Mouse (Mus musculus) macrophage (primary cell): ENCODE results near the gene Gm5678. TPM values are rescaled to one million over a fixed set of nuclear protein-coding genes. Genes with fewer than 3 reads are reported as not detected.
A peak's percentile ranks its signal among the peaks of the same experiment; 100 is the strongest.
"Not testable (repeated sequence)": the region's sequence is repeated elsewhere in the genome, so short reads cannot be mapped to it uniquely, and the experiment has no call there.

ENCODE experiments used
- H3K27ac ChIP-seq: fragments of 350-480 bp; formaldehyde crosslinking; 2 replicates; pipeline ENCODE4 v1.9.0; 2021
- H3K36me3 ChIP-seq: fragments of 350-480 bp; formaldehyde crosslinking; 2 replicates; pipeline ENCODE4 v1.9.0; 2021; ENCODE audit errors: inconsistent target
- H3K4me3 ChIP-seq: fragments of 350-480 bp; formaldehyde crosslinking; 2 replicates; pipeline ENCODE4 v1.9.0; 2021; ENCODE audit errors: inconsistent target
- H3K79me2 ChIP-seq: fragments of 350-480 bp; formaldehyde crosslinking; 2 replicates; pipeline ENCODE4 v1.9.0; 2021; ENCODE audit errors: inconsistent target
- WGBS: methylation state at CpG from one replicate; pipeline ENCODE4 v1.1.7; 2026; ENCODE audit warnings: inconsistent platforms; ENCODE audit not compliant: missing documents; 5-methylcytosine and 5-hydroxymethylcytosine counted together
- polyA plus RNA-seq: library from polyadenylated mRNA; stranded (reverse); fragments of 250-400 nt; gene quantifications from 3 replicates; pipeline ENCODE4 v1.2.4, GENCODE M21; 2018; ENCODE audit warnings: inconsistent platforms

Gm5678 gene
- polyA plus RNA-seq, 1 experiment from 2014 or later = not detected

DNA sequence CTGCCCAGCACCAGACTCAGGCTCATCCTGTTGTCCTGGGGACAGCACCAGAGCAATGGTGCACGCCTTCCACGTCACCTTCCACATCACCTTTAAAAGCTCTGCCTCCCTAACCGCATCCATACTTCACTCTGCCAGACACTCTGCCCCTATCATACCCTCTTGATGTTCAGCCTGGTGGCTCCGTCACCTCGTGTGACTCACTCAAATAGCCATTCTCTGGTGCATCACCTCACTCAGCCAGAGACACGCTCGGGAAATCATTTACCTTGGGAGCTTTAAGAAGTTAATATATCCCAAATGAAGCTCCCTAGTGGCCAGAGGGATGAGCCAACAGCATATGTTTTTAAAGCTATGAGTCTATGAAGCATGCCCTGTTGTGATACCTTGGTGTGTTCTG lies 31.1 kb upstream of the Gm5678 start:
- WGBS = 96% methylated on average over 7 of the region's 7 CpGs
- no peaks in the 10 kb centered on the region; the same call in 1 of the 2 replicates for H3K36me3 ChIP-seq
- no peak overlapping the region for H3K4me3 ChIP-seq

DNA sequence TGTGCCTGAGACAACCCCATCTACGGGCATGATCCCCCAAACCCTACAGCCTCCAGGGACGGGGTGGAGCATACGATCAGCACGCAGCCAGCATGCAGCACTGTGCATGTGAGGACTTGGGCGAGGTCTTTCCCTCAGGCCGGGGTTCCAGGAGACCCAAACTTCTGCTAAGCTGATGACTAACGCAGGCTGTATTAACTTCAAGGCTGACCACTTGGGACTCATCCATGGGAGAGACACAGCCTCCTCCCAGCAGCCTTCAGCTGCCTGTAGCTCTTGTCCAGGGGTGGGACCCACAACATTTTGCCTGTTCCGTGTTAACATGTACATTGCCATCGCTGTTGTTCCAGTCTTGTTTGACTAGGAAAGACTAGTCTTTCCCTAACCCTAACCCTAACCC lies 30.3 kb upstream of the Gm5678 start:
- Histone ChIP-seq H3K79me2 (no peaks in the 10 kb centered on the region), H3K36me3 (no peaks in the 10 kb centered on the region; the same call in 1 of the 2 replicates), H3K4me3 (no peak overlapping the region), H3K27ac (no peak overlapping the region)
- WGBS = 91% methylated on average over 9 of the region's 9 CpGs

More for the DNA sequence above, 31.1 kb upstream of the Gm5678 start:
- Histone ChIP-seq H3K79me2 (no peaks in the 10 kb centered on the region), H3K27ac (no peak overlapping the region)

DNA sequence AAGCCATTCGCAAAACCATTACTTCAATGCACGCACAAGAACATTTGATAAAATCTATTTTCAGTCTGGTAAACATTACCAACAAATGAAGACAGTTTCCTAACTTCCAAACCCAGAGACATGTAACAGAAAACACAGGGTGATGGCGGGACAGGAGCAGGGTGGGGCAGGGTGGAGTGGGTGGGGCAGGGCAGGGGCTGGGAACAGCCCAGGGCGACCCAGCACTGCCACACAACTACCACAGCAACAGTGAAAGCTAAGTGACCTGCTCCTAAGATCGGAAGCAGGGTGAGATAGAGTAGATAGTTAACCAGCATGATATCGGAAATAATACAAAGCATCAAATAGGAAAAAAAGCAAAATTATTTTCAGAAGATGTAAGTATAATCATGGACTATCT lies 28.4 kb upstream of the Gm5678 start:
- no peaks in the 10 kb centered on the region; the same call in 1 of the 2 replicates for H3K36me3 ChIP-seq
- 93% methylated on average over 6 of the region's 6 CpGs for WGBS
- H3K79me2 ChIP-seq = no peaks in the 10 kb centered on the region
- no peak overlapping the region for H3K4me3 ChIP-seq
- H3K27ac ChIP-seq = no peak overlapping the region

DNA sequence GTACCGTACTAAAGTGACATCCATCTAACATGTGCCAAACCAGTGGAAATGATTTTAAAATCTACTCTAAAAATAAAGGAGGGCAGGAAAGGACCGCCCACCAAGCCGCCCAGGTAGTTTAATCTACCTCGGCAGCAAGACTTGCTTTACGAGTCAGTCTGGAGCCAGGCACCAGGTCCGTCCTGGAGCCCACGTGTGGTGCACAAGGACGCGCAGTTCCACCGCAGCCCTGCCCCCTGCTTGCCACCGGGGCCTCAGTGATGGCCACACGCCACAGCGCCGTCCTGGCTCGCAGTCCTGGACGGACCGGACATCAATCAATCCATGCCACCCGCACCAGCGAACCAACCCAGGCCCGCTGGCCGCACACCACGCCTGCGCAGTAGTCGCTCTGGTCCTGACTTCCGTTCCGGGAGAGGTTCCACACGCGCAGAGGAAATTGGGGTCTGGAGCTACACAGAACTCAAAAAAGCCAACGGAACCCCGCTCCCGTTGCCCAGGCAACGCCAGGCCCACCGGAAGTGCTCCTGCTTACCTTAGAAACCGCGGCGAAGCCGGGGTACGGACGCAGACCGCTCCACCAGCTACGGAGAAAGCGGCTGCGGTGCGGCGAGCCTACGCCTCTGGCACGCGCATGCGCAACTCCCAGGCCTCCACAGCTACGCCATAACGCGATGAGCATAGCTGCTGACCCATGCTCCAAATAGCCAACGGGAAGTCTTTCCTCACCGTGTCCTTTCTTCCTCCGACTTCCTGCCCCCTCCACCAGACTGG lies 24.3 kb upstream of the Gm5678 start, which contains the start of gene Setd4:
TSS of gene Setd4 (minus strand) at position 625 of the 774 bp plus-strand sequence.
- H3K4me3 ChIP-seq = peak within 1 kb of the TSS; percentile 40
- under 1% methylated on average over 55 of the region's 55 CpGs for WGBS
- peak within 1 kb of the TSS; percentile 66 for H3K27ac ChIP-seq
- H3K36me3 ChIP-seq = no peaks in the 10 kb centered on the region
- no peaks in the 10 kb centered on the region for H3K79me2 ChIP-seq

DNA sequence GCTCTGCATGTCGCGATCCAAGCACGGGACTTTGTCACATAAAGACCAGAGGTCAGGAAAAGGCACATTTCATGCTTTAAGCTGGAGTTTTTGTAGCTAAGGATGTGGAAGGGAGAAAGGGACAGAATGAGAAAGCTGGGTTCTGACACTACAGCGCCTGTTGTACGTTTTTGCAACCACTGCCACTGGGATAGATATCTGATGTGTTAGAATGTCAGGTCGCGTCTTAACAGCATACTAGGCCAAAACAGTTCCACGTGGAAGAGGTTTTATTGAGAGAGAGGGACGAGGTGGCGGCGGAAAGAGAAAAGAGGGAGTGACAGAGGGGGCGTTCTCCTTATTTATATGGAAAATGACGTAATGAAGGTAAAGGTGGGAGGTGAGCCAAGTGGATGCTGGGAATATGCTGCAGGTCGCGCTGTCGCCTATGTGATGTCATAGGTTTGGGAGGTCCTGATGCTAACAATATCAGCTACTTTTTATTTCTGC lies 23.4 kb upstream of the Gm5678 start:
- H3K27ac ChIP-seq = peak overlapping the region; percentile 66; the same call in 1 of the 2 replicates
- WGBS = 38% methylated on average over 16 of the region's 16 CpGs
- no peaks in the 10 kb centered on the region for H3K79me2 ChIP-seq
- H3K36me3 ChIP-seq = no peaks in the 10 kb centered on the region
- peak overlapping the region; percentile 40 for H3K4me3 ChIP-seq

DNA sequence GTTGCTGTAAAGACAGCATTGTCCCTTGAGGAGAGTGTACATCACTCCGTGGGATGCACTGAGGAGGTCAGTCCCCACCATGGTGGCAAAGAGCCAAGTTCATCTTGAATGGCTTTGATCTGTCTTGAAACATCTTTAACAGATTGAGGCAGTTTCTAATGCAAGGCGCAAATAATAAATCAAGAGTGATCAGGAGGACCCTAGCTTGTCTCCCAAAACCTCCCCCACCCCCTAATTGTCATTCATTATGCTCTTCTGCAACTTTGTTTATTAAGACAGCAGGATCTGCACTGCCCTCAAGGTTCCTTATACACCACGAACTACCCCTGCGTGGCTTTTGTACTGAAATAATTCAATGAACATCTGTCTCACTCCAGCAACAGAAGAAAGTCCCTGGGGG lies 22.3 kb upstream of the Gm5678 start, which contains the start of gene Cbr1:
TSS of gene Cbr1 (plus strand) at position 301 of the 400 bp plus-strand sequence.
- H3K4me3 ChIP-seq = no peak within 1 kb of the TSS
- whole genome bisulfite sequencing = 80% methylated on average over 4 of the region's 4 CpGs
- H3K36me3 ChIP-seq = no peaks in the 10 kb centered on the region
- no peak within 1 kb of the TSS for H3K27ac ChIP-seq
- no peaks in the 10 kb centered on the region for H3K79me2 ChIP-seq

DNA sequence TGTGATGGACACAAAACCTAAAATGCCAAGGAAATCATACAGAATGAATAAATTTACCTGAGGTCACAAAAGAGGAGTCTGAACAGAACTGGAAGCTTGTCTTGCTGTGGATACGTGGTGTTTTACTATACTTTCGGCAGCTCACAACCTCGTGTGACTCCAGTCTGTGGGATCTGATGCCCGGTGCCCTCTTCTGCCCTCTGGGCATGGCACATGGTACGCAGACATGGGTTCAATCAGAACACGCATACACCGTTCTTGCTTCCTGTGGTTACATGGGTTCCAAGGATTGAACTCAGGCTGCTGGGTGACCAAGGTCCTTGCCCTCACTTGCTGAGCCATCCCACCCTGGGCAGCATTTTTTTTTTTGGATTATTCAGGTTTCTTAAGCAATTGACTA lies 21.8 kb upstream of the Gm5678 start:
- no peak overlapping the region for H3K27ac ChIP-seq
- no peaks in the 10 kb centered on the region for H3K36me3 ChIP-seq
- no peak overlapping the region for H3K4me3 ChIP-seq
- WGBS = 96% methylated on average over 4 of the region's 7 CpGs
- no peaks in the 10 kb centered on the region for H3K79me2 ChIP-seq

DNA sequence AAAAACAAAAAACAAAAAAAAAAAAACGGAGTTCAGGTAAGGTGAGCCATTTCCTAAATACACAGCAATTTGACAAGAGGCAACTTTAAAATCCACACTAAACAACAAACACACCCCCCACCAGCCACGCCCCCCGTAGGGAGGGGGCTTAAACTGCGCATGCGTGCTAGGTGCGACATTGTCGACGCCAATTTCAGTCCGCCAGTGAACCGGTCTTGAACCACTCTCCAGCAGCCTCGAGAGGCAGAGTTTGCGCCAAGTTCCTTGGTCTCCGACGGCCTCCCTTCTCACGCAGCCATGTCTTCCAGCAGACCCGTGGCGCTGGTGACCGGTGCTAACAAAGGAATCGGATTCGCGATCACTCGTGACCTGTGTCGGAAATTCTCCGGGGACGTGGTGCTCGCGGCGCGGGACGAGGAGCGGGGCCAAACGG lies 20.2 kb upstream of the Gm5678 start:
- H3K79me2 ChIP-seq = no peaks in the 10 kb centered on the region
- H3K36me3 ChIP-seq = no peaks in the 10 kb centered on the region
- peak overlapping the region; percentile 52 for H3K4me3 ChIP-seq
- H3K27ac ChIP-seq = 0 out of 2 replicates have a peak overlapping the region, but pooled peaks have one; percentile 15
- under 1% methylated on average over 30 of the region's 32 CpGs for WGBS

DNA sequence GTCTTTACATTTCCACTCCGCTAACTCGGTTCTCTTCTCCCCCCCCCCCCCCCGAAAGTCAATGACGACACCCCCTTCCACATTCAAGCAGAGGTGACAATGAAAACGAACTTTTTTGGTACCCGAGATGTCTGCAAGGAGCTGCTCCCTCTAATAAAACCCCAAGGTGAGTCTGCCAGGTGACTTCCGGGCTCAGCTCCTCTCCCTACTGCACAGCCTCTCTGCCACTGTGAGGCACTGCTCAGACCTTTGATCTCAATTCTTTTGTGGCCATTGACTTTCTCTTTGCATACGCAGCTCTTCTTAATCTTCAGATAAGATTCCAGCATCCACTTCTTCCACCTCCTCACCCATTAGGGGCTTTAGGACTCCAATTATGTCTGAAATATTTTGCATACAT lies 19.2 kb upstream of the Gm5678 start:
- 91% methylated on average over 4 of the region's 8 CpGs for WGBS

DNA sequence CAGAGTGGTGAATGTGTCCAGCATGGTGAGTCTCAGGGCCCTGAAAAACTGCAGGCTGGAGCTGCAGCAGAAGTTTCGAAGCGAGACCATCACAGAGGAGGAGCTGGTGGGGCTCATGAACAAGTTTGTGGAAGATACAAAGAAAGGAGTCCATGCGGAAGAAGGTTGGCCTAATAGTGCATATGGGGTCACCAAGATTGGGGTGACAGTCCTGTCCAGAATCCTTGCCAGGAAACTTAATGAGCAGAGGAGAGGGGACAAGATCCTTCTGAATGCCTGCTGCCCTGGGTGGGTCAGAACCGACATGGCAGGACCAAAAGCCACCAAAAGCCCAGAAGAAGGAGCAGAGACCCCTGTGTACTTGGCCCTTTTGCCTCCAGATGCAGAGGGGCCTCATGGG lies 18.1 kb upstream of the Gm5678 start:
- Histone ChIP-seq H3K36me3 (no peaks in the 10 kb centered on the region), H3K4me3 (no peak overlapping the region), H3K27ac (no peak overlapping the region), H3K79me2 (no peaks in the 10 kb centered on the region)
- 90% methylated on average over 4 of the region's 4 CpGs for WGBS

More for the DNA sequence above, 19.2 kb upstream of the Gm5678 start:
- no peak overlapping the region for H3K4me3 ChIP-seq
- no peaks in the 10 kb centered on the region for H3K36me3 ChIP-seq
- no peak overlapping the region for H3K27ac ChIP-seq
- H3K79me2 ChIP-seq = no peaks in the 10 kb centered on the region

DNA sequence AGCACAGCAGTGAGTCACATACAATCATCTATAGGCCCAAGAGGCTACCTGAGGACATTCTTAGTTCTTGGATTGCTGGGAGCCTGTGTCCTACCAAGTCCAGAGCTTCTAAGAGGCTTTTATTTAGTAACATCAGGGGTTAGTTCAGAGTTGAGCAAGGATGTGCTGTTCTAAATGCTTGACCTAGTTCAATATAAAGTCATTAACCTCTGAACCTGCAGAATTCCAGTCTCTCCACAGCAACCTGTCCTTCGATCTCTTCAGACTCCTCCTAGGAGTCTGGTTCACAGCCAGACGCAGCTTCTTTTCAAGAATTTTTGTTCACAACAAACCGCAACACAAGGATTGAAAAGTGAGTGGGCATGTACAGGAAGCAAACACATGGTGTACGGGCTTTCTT lies 16.9 kb upstream of the Gm5678 start:
- H3K27ac ChIP-seq = no peak overlapping the region
- H3K79me2 ChIP-seq = no peaks in the 10 kb centered on the region
- 96% methylated on average over 4 of the region's 4 CpGs for WGBS
- no peak overlapping the region for H3K4me3 ChIP-seq
- no peaks in the 10 kb centered on the region for H3K36me3 ChIP-seq

DNA sequence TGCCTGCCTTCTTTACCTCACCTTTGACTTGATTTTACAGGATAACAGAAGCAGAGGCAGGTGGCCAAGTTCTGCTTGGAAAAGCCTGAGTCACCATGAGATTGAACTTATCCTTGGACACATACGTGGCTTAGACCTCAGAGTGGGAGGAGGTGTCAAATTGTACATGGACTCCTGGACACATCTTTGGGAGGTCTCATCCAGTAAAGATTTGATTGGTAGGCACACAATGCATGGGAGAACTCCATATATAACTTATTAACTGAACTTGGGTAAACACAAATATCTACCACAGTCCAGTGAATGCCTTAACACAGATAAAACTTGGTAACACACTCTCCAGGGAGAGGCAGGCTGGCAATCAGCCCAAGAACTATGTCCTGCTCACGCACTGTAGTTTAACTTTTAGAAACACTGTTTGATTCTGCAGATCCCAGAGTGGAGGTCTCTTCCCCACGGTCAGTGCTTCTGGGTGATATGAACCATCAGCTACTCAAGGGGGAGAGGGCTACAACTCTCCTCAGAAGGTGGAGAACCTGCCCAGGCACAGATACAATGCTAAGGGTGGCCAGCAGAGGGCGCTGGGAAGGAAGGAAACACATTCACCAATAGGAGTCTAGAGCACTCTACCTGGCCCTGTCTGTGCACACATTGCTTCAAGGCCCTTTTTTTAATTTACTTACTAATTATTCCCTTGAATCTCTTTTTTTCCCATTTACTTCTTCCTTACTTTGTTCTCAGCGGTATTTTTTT lies 12.6 kb upstream of the Gm5678 start:
- Histone ChIP-seq H3K4me3 (no peak overlapping the region), H3K27ac (no peak overlapping the region), H3K79me2 (no peaks in the 10 kb centered on the region), H3K36me3 (no peaks in the 10 kb centered on the region)
- WGBS = 49% methylated on average over 5 of the region's 5 CpGs

DNA sequence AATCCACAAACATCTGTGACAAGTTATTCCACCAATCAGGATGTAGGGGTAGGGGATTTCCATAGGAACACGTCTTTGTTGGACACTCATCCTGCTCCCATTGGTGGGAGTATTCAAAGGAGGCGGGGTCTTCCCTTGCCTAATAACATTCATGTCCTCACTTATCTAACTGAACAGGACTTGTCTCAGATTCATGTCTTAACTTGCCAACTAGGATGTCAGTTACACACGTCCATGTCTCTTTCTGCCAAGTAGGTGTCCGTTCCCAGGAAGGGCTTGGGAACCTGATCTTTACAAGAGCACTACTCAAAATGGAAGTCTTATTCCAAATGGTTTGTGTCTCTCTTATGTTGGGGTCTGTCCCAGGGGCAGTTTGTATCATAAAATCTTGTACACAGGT lies 4.1 kb upstream of the Gm5678 start:
- H3K36me3 ChIP-seq, H3K79me2 ChIP-seq, H3K4me3 ChIP-seq, H3K27ac ChIP-seq: not testable (repeated sequence)
- WGBS = 100% methylated on average over 3 of the region's 4 CpGs

DNA sequence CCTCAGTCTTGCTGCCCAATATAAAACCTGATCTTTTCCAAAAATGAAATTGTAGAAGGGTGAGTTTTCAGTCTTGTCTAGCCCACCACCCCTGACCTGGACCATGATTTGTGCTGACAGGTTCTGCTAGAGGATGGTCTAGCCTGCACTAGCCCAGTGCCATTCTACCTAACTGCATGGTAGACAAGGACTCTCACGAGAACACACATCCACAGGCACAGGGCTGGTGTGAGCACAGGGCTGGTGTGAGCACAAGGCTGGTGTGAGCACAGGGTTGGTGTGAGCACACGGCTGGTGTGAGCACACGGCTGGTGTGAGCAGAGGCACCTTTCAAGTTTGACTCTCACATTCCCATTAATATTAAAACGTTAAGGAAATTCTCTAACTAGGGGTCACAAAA lies 3.2 kb upstream of the Gm5678 start:
- no peak overlapping the region for H3K27ac ChIP-seq
- 91% methylated on average over 4 of the region's 4 CpGs for WGBS
- no peak overlapping the region for H3K4me3 ChIP-seq
- no peaks in the 10 kb centered on the region for H3K79me2 ChIP-seq
- no peaks in the 10 kb centered on the region for H3K36me3 ChIP-seq

DNA sequence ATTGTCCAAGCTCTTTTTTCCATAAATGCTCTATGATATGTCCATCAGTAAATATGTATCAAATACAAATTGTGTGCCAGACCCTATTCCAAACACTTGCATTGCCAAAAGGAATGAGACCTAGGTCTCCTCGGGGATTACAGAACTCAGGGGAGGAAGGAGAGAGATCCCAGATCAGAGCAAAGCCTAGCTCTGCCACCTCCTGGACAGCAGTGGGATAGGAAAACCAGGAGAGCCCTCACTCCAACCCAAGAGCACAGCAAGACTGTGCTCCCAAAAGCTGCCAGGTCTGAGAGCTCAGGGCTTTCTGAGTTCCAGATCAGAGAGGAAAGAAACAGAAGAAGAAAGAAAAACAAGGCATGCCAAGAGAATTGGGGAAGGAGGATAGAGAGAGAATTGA lies 1.2 kb upstream of the Gm5678 start:
- 5% methylated on average over 1 of the region's 1 CpGs for WGBS
- Histone ChIP-seq H3K27ac (no peak overlapping the region), H3K4me3 (no peak overlapping the region), H3K79me2 (no peaks in the 10 kb centered on the region), H3K36me3 (no peaks in the 10 kb centered on the region)
